Mouse (Mus musculus): ENCODE data around the gene Jak2. TPM values are rescaled to one million over a fixed set of nuclear protein-coding genes. Genes with fewer than 3 reads are reported as not detected.

The Jak2 gene
- polyA plus RNA-seq (2017; shearing (Covaris generic)): 187 TPM

GRCm38 (mm10) chr19:29251191-29251957 lies at the start of gene Jak2:
Gene Jak2, plus strand, starts transcription at chr19:29251828.

GRCm38 (mm10) chr19:29325053-29325851 lies 73.6 kb downstream of the Jak2 start, which contains the start of gene Insl6:
Gene Insl6, minus strand, starts transcription at chr19:29325356.

DNA sequence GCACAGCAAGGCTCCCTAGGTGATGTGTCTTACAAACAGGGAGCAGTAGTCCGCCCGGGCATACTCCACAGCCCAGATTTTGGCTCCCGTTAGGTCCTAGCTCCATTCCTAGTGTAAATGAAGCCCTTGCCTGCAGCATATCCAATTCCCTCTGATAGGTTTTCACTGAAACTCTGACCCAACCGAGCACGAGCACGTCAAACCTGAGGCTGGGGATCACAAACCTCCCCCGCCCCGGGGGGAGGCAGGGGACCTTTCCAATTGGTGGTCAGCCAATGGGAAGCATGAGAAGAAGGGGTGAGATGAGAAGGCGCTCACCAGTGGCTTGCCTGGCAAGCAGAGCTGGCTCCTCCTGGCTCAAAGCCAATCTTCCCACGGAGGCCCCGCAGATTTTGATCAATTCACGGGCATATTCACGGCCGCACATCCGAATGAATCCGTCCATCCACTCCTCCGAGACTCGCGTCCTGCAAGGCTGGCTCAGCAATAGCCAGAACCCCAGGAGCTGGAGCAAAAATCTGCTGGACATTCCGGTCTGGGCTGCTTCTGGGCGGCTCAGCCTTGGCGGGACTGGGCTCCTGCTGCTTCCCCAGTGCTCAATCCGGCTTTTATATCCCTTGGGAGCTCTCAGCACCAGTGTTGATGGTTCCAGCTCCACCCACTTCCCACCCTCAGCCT lies 82.6 kb downstream of the Jak2 start, which contains the start of gene Rln1:
TSS of gene Rln1 (minus strand) at position 603 of the 678 bp plus-strand sequence.

Other genes starting within 250 kb of the Jak2 start
- gene Ak3, start 203.9 kb upstream of the Jak2 start, polyA plus RNA-seq (2017; shearing (Covaris generic)): 18.6 TPM
- gene Rcl1, start 150.5 kb upstream of the Jak2 start, polyA plus RNA-seq (2017; shearing (Covaris generic)): 79.9 TPM
- 51.5 TPM for gene Insl6, start 73.5 kb downstream of the Jak2 start, polyA plus RNA-seq (2017; shearing (Covaris generic))
- not detected for gene Rln1, start 82.8 kb downstream of the Jak2 start, polyA plus RNA-seq (2017; shearing (Covaris generic))
- 249 TPM for gene Plgrkt, start 115.6 kb downstream of the Jak2 start, polyA plus RNA-seq (2017; shearing (Covaris generic))
- gene Cd274, start 115.6 kb downstream of the Jak2 start, polyA plus RNA-seq (2017; shearing (Covaris generic)): 162 TPM
- 25.2 TPM for gene Pdcd1lg2, start 159.1 kb downstream of the Jak2 start, polyA plus RNA-seq (2017; shearing (Covaris generic))